Mouse (Mus musculus): ENCODE data around the gene Aamdc. TPM values are rescaled to one million over a fixed set of nuclear protein-coding genes. Genes with fewer than 3 reads are reported as not detected.

Gene Aamdc
- 33.5 and 35.3 TPM in 2 replicates for polyA plus RNA-seq (2012; rRNA removed)

DNA sequence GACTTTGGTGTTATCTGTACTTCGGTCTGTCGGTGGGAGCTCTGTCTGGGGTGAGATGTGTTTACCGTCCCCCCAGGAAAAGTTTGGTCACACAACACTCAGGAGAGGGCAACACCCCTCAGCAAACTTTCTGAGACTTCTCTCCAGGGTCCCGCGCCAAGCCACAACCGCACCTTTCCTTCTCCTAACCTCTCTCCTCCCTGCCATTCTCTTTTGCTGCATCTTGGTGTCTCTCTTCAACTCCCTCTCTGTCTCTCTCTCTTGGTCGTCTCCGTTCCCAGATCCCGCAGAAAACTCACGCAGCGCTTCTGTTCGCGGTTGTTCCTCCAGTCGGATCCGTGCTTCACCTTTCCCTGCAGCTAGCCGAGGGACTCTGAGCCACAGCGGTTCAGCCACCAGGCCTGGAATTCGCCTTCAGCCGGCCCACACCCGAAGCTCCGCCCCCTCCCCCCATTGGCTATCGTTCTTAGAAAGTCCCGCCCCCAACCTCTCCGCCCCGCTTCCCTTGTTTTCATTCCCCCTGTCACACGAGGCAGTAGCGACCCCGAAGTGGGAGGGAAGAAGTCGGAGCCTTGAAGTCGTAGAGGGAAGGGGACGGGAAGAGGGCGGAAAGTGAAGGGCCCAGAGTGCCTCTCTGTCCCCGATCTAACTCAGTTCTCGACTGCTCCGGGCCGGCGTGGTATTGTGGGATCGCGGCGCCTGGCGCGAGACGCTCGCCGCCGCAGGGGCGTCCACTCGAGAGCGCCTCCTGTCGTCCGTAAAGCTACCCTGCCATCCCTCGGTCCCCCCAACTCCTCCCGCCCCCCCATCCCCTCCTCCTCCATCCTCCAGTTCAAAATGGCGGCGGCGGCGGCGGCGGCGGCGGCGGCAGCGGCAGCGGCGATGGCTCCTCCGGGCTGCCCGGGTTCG is at the start of gene Aamdc, which contains the start of gene Rsf1:
TSS of gene Aamdc (minus strand) at position 431 of the 909 bp plus-strand sequence.
TSS of gene Rsf1 (plus strand) at position 823 of the 909 bp plus-strand sequence.
- no peaks in the 10 kb centered on the region for H3K27me3 ChIP-seq (ENCODE audit: control insufficient read depth, insufficient read depth, low read length)
- no peaks in the 10 kb centered on the region for H3K36me3 ChIP-seq (ENCODE audit: control insufficient read depth, insufficient read depth, low read length)
- peak within 1 kb of the TSS; percentile 99 for H3K4me3 ChIP-seq (ENCODE audit: control insufficient read depth, low read depth, low read length)
- TF ChIP-seq CTCF (IDR thresholded peaks at IDR 0.05; ENCODE audit: control insufficient read depth, insufficient read depth, insufficient replicate concordance, low read depth, low read length) (peak; percentile 76), POLR2A (IDR thresholded peaks at IDR 0.05; ENCODE audit: control insufficient read depth, low read depth, low read length) (peak; percentile 88)
- H3K4me1 ChIP-seq (ENCODE audit: control insufficient read depth, insufficient read depth, low read length), result peaks cover 2% of the 10 kb centered on the region; the same call in 1 of the 2 replicates
- peak within 1 kb of the TSS; percentile 94 for H3K27ac ChIP-seq (ENCODE audit: control insufficient read depth, insufficient read depth, low read depth, low read length)

DNA sequence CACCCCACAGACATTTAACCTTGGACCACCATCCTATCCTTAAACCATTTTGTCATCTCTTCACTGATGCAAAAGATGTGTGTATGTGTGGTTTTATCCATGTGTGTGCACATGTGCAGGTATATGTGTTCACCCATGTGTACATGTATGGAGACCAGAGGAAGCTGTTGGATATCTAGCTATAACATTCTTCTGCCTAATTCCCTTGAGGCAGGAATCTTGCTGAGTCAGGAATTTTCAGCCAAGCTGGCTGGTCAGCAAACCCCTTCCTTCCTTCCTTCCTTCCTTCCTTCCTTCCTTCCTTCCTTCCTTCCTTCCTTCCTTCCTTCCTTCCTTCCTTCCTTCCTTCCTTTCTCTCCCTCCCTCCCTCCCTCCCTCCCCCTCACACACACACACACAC is 44.1 kb upstream of the Aamdc start:
- Histone ChIP-seq H3K36me3 (ENCODE audit: control insufficient read depth, insufficient read depth, low read length) (no peaks in the 10 kb centered on the region), H3K27ac (ENCODE audit: control insufficient read depth, insufficient read depth, low read depth, low read length) (no peak overlapping the region), H3K4me1 (ENCODE audit: control insufficient read depth, insufficient read depth, low read length) (no peaks in the 10 kb centered on the region), H3K4me3 (ENCODE audit: control insufficient read depth, low read depth, low read length) (no peak overlapping the region), H3K27me3 (ENCODE audit: control insufficient read depth, insufficient read depth, low read length) (no peaks in the 10 kb centered on the region)
- TF ChIP-seq CTCF (IDR thresholded peaks at IDR 0.05; ENCODE audit: control insufficient read depth, insufficient read depth, insufficient replicate concordance, low read depth, low read length) (no peak), POLR2A (IDR thresholded peaks at IDR 0.05; ENCODE audit: control insufficient read depth, low read depth, low read length) (no peak)

DNA sequence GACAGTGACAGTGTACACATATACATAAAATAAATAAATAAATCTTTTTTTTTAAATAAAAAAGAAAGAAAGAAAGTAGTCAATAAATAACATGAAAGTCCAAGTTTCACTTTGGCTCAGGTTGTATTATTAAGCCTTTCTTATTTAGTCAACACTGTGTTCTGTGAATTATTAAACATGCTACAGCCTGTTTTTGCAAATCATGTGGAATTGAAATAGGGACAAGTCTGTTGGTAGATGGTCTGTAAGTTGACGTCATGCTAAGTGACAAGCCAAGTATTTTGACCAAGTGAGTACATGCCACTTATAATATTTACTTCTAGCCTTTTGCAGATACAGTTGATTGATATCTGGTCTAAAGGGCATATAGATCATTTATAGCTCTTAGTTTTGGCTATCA is 43.4 kb upstream of the Aamdc start:
- H3K4me1 ChIP-seq (ENCODE audit: control insufficient read depth, insufficient read depth, low read length), result no peaks in the 10 kb centered on the region
- H3K4me3 ChIP-seq (ENCODE audit: control insufficient read depth, low read depth, low read length), result no peak overlapping the region
- no peak for TF ChIP-seq POLR2A (IDR thresholded peaks at IDR 0.05; ENCODE audit: control insufficient read depth, low read depth, low read length)
- TF ChIP-seq CTCF (IDR thresholded peaks at IDR 0.05; ENCODE audit: control insufficient read depth, insufficient read depth, insufficient replicate concordance, low read depth, low read length), result no peak
- no peaks in the 10 kb centered on the region for H3K27me3 ChIP-seq (ENCODE audit: control insufficient read depth, insufficient read depth, low read length)
- H3K27ac ChIP-seq (ENCODE audit: control insufficient read depth, insufficient read depth, low read depth, low read length), result no peak overlapping the region
- H3K36me3 ChIP-seq (ENCODE audit: control insufficient read depth, insufficient read depth, low read length), result no peaks in the 10 kb centered on the region

DNA sequence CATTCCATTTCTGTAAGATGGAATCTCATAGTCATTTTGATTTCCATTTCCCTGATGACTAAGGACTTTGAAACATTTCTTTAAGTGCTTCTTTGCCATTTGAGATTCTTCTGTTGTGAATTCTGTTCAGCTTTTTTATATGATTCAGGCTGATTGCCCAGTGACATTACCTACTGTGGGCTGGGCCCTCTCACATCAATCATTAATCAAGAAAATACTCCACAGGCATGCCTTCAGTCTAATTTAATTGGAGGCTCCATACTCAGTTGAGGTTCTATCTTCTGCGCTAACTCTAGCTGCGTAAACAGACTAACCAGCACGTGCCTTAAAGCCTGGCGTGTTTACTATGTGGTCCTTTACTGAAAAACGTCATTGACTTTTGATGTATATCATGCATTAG is 42.0 kb upstream of the Aamdc start:
- TF ChIP-seq CTCF (IDR thresholded peaks at IDR 0.05; ENCODE audit: control insufficient read depth, insufficient read depth, insufficient replicate concordance, low read depth, low read length) (no peak), POLR2A (IDR thresholded peaks at IDR 0.05; ENCODE audit: control insufficient read depth, low read depth, low read length) (no peak)
- H3K27me3 ChIP-seq (ENCODE audit: control insufficient read depth, insufficient read depth, low read length), result no peaks in the 10 kb centered on the region
- H3K4me3 ChIP-seq (ENCODE audit: control insufficient read depth, low read depth, low read length), result no peak overlapping the region
- H3K4me1 ChIP-seq (ENCODE audit: control insufficient read depth, insufficient read depth, low read length), result no peaks in the 10 kb centered on the region
- H3K27ac ChIP-seq (ENCODE audit: control insufficient read depth, insufficient read depth, low read depth, low read length), result no peak overlapping the region
- H3K36me3 ChIP-seq (ENCODE audit: control insufficient read depth, insufficient read depth, low read length), result no peaks in the 10 kb centered on the region

DNA sequence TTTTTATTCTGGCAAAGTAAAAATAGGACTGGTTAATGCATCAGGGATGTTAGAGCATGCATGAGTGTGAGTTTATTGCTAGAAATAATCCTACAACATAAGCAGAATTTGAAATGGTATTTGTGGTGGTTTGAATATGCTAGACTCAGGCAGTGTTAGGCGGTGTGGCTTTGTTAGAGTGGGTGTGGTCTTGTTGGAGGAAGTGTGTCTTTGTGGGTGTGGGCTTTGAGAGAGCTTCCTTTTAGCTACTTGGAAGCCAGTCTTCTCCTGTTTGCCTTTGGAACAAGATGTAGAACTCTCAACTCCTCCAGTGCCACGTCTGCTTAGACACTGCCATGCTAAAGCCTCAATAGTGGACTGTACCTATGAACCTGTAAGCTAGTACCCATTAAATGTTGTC is 19.3 kb upstream of the Aamdc start:
- TF ChIP-seq CTCF (IDR thresholded peaks at IDR 0.05; ENCODE audit: control insufficient read depth, insufficient read depth, insufficient replicate concordance, low read depth, low read length), result no peak
- TF ChIP-seq POLR2A (IDR thresholded peaks at IDR 0.05; ENCODE audit: control insufficient read depth, low read depth, low read length), result no peak
- Histone ChIP-seq H3K4me3 (ENCODE audit: control insufficient read depth, low read depth, low read length) (no peak overlapping the region), H3K36me3 (ENCODE audit: control insufficient read depth, insufficient read depth, low read length) (no peaks in the 10 kb centered on the region), H3K4me1 (ENCODE audit: control insufficient read depth, insufficient read depth, low read length) (no peaks in the 10 kb centered on the region), H3K27ac (ENCODE audit: control insufficient read depth, insufficient read depth, low read depth, low read length) (no peak overlapping the region), H3K27me3 (ENCODE audit: control insufficient read depth, insufficient read depth, low read length) (no peaks in the 10 kb centered on the region)

DNA sequence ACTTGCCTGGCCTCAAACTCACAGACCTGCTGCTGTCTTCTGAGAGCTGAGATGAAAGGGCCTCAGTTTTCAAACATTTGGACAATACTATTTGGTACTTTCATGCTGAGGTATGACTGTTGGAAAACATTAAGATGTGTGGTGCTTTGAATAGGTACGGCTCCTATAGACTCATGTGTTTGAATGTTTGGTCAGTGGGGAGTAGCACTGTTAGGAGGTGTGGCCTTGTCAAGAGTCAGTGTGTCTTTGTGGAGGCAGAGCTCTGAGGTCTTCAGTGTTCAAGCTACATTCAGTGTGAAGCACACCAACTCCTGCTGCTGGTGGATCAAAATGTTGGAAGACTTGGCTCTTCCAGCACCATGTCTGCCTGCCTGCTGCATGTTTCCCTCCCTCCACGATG is 14.2 kb upstream of the Aamdc start:
- H3K4me1 ChIP-seq (ENCODE audit: control insufficient read depth, insufficient read depth, low read length), result no peaks in the 10 kb centered on the region; the same call in 1 of the 2 replicates
- H3K27me3 ChIP-seq (ENCODE audit: control insufficient read depth, insufficient read depth, low read length), result no peaks in the 10 kb centered on the region
- H3K4me3 ChIP-seq (ENCODE audit: control insufficient read depth, low read depth, low read length), result no peak overlapping the region
- no peak for TF ChIP-seq CTCF (IDR thresholded peaks at IDR 0.05; ENCODE audit: control insufficient read depth, insufficient read depth, insufficient replicate concordance, low read depth, low read length)
- TF ChIP-seq POLR2A (IDR thresholded peaks at IDR 0.05; ENCODE audit: control insufficient read depth, low read depth, low read length), result no peak
- no peak overlapping the region for H3K27ac ChIP-seq (ENCODE audit: control insufficient read depth, insufficient read depth, low read depth, low read length)
- H3K36me3 ChIP-seq (ENCODE audit: control insufficient read depth, insufficient read depth, low read length), result no peaks in the 10 kb centered on the region

DNA sequence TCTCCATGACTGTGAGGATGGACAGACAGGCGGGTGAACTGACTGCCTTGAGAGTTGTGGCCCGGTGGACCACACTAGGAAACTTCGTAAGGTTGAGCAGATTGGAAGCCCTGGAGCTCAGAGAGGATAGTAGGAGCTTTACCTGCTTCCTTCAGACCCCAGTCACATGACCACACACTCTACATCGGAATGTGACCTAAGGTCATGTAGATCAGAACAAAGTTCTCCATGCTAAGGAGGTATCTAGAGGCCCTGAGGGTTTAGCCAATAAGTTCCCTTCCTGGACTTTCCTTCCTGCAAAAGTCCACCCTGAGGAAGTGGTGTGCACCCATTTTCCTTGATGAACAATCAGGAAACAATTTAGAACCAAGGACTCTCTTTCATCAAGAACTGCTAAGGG is 13.1 kb upstream of the Aamdc start:
- no peak for TF ChIP-seq CTCF (IDR thresholded peaks at IDR 0.05; ENCODE audit: control insufficient read depth, insufficient read depth, insufficient replicate concordance, low read depth, low read length)
- TF ChIP-seq POLR2A (IDR thresholded peaks at IDR 0.05; ENCODE audit: control insufficient read depth, low read depth, low read length), result no peak
- Histone ChIP-seq H3K36me3 (ENCODE audit: control insufficient read depth, insufficient read depth, low read length) (no peaks in the 10 kb centered on the region), H3K27me3 (ENCODE audit: control insufficient read depth, insufficient read depth, low read length) (no peaks in the 10 kb centered on the region), H3K4me1 (ENCODE audit: control insufficient read depth, insufficient read depth, low read length) (no peaks in the 10 kb centered on the region; the same call in 1 of the 2 replicates), H3K4me3 (ENCODE audit: control insufficient read depth, low read depth, low read length) (no peak overlapping the region), H3K27ac (ENCODE audit: control insufficient read depth, insufficient read depth, low read depth, low read length) (no peak overlapping the region)

Measured in testis, adult 2 months (tissue).